Mouse (Mus musculus) kidney, postnatal 4 days (tissue): ENCODE measurements around the gene Ccl1.
A peak's percentile ranks its signal among the peaks of the same experiment; 100 is the strongest.

ENCODE experiments used
- DNase-seq, 2 experiments: peaks; one replicate each; pipeline ENCODE4 v3.0.0; 2021; ENCODE audit warnings: mixed read lengths in 2 of 2

Gene Ccl1

GRCm38 (mm10) chr11:82305590-82305989 is at the start of gene Ccl1:
Gene Ccl1, minus strand, starts transcription at chr11:82305690.
- DNase-seq = no peak

DNA sequence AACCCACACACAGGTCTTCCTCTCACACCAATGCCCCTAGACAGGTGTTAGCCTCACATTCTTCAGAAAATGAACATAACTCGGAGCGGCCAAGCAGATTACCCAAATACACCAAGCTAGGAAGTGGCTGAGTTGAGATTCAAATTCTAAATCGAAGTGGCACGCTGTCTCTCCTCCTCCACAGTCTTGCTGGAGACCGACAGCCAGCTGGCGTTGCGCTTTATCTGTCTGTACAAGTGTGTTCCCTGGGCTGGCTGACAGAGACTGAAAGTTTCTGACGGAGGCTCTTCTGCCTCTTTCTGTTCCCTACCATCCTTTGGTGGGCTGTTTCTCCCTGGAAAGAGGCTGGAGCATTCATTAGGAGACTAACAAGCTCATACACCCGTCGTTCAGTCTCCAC is 45.5 kb upstream of the Ccl1 start:
- no peak for DNase-seq

DNA sequence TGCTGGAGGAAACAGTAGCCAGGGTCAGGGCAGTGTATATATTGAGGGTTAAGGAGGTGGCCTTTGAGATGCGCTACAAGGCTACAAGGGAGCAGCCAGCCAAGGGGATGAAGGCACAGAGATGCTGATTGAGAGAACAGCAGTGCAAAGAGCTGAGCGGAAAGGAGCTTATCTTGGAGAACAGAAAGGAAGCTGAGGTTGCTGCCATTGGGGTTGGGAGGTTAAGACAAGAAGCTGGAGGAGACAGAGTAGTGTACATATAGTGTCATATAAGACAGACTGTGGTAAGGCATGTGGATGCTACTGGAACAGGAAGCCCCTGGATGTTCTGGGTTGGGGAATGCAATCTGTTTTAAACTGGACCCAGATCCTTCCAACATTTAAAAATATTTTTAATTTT is 35.4 kb upstream of the Ccl1 start:
- DNase-seq = no peak

DNA sequence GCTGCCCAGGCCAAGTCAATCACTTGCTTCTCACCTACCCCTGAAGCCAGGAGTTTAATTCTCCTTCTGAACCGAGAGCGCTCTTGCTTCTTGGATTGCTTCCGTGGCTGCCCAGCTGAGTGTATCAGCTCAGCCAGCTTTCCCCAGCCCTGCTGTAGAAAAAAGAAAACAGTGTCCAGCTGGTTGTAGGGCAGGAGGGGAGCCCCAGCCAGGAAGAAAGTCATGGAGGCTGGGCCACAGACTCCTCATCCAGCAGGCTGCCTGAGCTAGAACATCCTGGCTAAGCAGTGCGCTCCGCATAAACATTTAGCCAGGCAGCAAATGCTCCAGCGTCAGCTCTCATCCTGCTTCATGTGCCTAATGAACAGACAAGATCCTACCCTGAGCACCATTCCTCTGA is 34.9 kb upstream of the Ccl1 start:
- peak; percentile 12 to 28 for DNase-seq

- DNase-seq = peak; percentile 43 to 54
Observed at GRCm38 (mm10) chr11:82339921-82340401, 34.5 kb upstream of the Ccl1 start.

- peak; percentile 71 to 76 for DNase-seq
Observed at GRCm38 (mm10) chr11:82313153-82313552, 7.7 kb upstream of the Ccl1 start.

- no peak for DNase-seq
Observed at GRCm38 (mm10) chr11:82310336-82311045, 5.0 kb upstream of the Ccl1 start.

GRCm38 (mm10) chr11:82297895-82298294 is 7.6 kb downstream of the Ccl1 start:
- no peak for DNase-seq

DNA sequence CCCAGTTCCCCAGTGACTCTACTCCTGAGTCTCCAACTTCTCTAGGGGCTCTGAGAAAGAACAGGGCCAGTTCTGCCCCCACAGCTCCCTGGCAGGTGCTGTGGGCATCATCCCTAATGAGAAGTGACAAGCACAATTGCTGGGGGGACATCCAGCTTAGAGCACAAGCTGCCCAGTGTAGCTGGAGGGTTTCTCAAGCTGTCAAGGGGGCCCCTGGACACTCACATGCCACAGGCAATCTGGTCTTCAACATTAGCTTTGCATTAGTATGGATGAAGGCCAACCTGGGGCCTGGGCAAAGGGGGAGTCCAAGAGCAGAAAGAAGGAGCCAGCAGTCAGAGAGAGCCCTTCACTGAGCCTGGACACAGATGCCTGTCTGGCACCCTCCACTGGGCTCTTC is 14.6 kb downstream of the Ccl1 start:
- DNase-seq = no peak

GRCm38 (mm10) chr11:82274149-82274812 is 31.2 kb downstream of the Ccl1 start:
- no peak for DNase-seq

- DNase-seq = no peak
Observed at GRCm38 (mm10) chr11:82259131-82259530, 46.4 kb downstream of the Ccl1 start.

GRCm38 (mm10) chr11:82255601-82256000 is 49.9 kb downstream of the Ccl1 start:
- peak; percentile 66 to 69 for DNase-seq

- no peak for DNase-seq
Observed at GRCm38 (mm10) chr11:82253421-82253820, 52.1 kb downstream of the Ccl1 start.

DNA sequence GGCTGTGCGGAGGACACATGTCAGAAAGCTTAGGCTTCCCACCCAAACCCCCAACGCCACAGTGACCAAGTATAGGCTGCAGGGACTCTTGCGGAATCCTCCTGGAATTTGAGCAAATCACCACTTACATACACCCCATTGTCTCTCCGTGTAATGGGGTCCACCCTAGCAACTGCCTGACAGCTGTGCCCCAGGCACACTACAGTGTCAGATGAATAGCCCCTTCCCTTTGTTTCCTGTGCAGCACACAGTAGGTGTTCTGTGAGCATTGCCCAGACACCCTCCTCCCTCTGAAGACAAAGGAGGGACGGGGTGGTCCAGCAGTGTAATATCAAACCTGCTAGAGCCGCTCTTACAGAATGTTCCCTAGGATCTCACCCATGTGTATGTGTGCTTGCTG is 54.2 kb downstream of the Ccl1 start:
- DNase-seq = no peak

GRCm38 (mm10) chr11:82249945-82250344 is 55.5 kb downstream of the Ccl1 start:
- DNase-seq = no peak

DNA sequence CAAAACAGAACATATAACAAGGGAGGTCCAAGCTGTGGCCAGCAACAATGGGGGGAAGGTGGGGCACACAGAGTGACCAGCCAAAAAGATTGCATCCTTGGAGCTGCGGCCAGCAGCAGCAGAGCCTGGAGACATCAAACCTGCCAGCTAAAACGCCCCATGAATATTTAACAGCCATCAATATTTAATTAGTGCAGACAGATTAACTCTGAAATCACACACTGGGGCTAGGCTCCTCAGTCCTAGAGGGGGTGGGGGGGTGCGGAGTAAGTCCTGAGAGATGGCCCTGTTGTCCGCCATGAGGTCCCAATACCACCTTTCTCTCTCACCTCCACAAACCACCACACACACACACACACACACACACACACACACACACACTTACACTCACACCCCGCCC is 68.1 kb downstream of the Ccl1 start:
- DNase-seq = peak in 1 of 2 experiments; percentile 10

DNA sequence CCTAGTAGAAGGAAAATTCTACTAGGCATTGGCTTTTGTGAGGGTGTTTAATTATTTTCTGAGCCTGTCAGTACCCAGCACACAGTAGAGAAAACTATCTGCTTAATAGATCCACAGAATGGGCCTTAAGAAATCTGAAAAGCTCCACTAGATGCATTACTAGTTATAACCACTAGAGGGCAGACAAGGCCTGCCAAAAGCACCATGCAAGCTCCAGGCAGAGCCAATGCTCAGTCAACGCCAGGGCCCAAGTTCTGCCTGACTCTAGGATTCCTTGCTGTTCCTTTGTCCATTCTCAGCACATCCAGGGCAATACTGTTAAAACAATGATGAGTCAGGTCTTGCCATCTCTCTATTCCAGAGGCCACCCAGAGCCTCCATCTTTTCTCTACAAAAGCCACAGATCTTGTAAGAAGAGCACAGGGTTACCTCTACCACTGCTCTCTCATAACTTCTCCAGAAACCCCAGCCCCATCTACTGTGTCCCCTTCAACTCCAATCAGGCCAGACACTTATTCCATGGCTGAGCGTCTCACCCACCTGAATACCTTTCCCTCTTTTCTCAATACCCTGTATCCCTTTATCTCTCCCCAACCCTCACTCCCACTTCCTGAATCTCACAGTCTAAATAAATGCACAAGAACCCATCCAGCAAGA is 69.8 kb downstream of the Ccl1 start:
- DNase-seq = peak; percentile 25 to 42

DNA sequence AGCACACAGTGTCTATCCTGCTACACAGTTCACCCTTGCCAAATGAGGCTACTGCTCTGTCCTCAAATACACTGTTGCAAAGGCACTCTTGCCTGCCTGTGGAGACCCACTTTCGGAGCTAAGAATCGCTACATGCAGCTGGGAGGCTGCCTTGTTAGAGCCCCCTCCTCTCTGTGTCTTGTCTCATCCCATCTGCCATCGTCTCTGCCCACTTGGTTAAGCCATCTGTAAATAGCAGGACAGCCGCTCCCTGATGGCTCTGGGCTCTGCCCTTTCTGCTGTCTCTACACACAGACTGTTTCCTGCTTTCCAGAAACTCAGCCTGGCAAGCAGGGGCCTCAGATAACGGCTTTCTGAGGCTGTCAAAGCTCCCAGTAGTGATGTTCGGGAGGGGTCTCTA is 71.5 kb downstream of the Ccl1 start:
- no peak for DNase-seq

DNA sequence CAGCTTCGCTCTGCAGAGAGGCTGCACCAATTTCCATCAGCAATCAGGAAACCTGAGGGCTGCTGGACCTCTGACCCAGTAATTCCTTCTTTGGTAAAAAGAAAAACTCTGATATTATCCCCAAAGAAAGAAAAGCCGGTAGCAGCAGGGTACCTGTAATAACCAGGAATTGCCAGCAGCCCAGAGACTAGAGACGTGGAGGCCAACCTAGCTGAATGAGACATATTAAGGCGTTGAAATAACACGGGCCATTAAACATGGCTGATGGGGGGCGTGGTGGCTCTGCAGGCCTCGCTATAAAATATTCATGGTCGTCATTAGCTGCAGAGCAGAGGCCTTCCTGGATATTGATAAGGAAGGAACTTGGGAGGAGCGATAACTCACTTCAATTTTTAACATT is 78.5 kb downstream of the Ccl1 start:
- DNase-seq = no peak

- no peak for DNase-seq
Observed at GRCm38 (mm10) chr11:82225936-82226335, 79.6 kb downstream of the Ccl1 start.

- DNase-seq = no peak
Observed at GRCm38 (mm10) chr11:82216531-82216930, 89.0 kb downstream of the Ccl1 start.

GRCm38 (mm10) chr11:82214405-82214804 is 91.1 kb downstream of the Ccl1 start:
- DNase-seq = no peak

GRCm38 (mm10) chr11:82206960-82207488 is 98.5 kb downstream of the Ccl1 start:
- no peak for DNase-seq

- DNase-seq = no peak
Observed at GRCm38 (mm10) chr11:82205221-82205620, 100.3 kb downstream of the Ccl1 start.
